Mouse (Mus musculus) common myeloid progenitor, adult 5-6 weeks (primary cell): ENCODE measurements around the gene Kcnj12. TPM values are rescaled to one million over a fixed set of nuclear protein-coding genes. Genes with fewer than 3 reads are reported as not detected.
A peak's percentile ranks its signal among the peaks of the same experiment; 100 is the strongest.

ENCODE experiments used
- ATAC-seq: replicated peaks from 2 replicates; pipeline ENCODE4 v1.8.0; 2016; ENCODE audit warnings: low read depth, mild to moderate bottlenecking, moderate TSS enrichment, inconsistent platforms; ENCODE audit not compliant: poor library complexity, severe bottlenecking
- total RNA-seq: library from RNA; stranded (forward); fragments of 200-1000, 187-1606 nt; gene quantifications from 2 replicates; pipeline ENCODE4 v1.2.3, GENCODE M21; 2017

The Kcnj12 gene
- total RNA-seq, 1 experiment from 2014 or later: not detected

GRCm38 (mm10) chr11:61043055-61043992, 21.0 kb downstream of the Kcnj12 start:
- peak; percentile 33; the same call in 1 of the 2 replicates for ATAC-seq

- no peak for ATAC-seq
These were observed 22.4 kb downstream of the Kcnj12 start for GRCm38 (mm10) chr11:61044741-61045140.

GRCm38 (mm10) chr11:61047441-61047840, 25.1 kb downstream of the Kcnj12 start:
- ATAC-seq: no peak

GRCm38 (mm10) chr11:61051151-61051550, 28.8 kb downstream of the Kcnj12 start:
- no peak for ATAC-seq

DNA sequence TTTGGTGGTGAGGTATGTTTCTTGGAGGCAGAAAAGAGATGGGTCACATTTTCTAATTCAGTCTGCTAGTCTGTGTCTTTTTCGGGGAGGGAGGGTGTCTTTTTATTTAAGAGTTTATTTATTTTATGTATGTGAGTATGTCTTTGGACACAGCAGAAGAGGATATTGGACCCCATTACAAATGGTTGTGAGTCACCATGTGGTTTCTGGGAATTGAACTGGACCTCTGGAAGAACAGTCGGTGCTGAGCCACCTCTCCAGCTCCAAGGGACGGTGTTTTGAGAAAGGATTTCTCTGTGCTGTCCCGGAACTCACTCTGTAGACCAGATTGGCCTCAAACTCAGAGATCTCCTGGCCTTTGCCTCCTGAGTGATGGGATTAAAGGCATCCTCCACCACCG, 34.5 kb downstream of the Kcnj12 start:
- no peak for ATAC-seq

DNA sequence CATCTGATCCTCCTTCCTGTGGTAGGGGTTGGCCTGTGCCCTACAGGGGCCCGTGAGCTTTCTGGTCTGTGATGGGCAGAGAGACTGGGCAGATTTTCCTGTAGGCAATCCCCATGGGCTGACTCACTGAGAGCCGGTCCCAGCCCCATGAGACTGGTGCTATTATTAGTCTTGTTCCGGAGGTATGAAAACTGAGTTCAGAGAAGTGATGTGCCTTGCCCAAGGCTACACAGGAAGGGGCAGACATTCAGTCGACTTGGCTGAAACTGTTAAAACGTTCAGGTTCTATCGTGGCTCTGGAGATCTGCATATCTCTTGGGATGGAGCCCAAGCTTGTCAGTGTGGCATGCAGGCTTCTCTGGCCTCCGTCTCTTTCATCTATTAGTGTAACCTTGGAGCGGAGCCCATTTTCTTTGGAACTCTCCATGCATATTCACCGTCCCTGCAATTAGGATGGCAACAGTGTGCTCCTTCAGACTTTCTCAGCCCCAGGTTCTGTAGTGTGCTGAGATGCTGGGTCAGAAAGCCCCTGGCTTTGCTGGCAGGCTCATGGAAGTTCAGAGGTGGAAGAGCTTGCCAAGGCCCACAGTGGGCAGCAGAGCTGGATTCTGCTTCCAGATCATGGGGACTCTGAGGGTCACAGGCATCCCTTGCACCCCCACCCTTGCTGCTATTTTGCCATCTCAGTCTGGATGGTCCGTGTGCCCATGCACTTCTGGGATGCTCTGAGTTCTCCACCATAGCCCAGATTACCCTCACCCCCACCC, 37.5 kb downstream of the Kcnj12 start:
- ATAC-seq: no peak

GRCm38 (mm10) chr11:61060634-61061033, 38.3 kb downstream of the Kcnj12 start:
- no peak for ATAC-seq

DNA sequence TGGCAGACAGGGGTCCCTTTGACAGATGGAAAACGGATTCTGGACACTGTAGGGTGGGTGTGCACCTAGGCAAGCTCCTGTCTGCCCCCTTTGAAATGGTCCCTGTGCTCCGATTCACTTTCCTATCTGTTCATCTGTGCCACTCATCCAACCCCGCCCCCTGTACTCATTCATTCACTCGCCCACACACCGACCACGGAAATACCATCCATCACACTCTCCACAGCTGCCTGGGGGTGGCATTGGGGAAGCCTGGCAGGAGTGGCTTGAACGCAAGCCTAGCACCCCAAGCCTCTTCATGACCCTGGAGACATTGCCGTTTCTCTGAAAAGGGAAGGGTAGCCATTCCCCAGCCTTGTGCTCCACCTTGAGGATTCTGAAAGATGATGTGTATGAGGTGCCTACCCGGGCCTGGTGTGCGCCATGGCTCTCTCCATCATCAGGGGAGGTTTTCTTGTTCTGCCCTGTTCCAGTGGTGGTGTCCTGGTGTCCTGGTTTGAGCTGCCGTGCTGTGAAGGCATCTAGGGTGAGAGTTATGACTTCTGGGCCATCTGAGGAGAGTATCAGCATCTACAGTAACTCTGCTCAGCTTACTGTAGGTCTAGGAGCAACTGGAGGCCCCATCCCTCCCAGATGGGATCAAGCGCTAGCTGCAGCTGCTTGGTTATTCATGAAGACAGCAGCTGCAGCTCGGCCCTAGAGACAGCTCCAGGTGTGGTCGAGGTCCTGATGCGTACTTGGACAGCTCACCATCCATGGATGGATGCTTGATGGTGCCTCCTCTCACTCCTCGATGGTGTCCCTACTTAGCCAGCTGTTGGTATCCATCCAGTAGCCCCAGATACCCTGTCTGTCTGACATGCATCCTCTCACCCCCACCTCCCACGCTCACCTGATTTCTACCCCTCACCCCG, 40.4 kb downstream of the Kcnj12 start:
- ATAC-seq: no peak

DNA sequence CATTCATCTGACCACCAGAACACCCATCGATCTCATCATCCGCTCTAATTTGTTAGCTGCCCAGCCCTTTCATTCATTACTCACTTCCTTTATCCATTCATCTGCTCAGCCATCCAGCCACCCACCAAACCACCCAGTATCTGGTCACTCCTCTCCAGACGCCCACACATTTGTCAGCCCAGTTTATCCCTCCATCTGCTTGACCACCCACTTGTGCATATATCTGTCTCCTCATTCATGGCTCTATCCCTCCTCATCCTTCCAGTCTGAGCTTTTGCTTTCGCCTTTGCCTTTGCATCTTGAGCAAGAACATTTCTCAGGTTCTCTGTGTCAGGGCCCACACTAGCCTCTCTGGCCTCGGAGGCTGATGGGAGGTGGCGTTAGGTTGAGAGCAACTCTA, 41.1 kb downstream of the Kcnj12 start:
- no peak for ATAC-seq

GRCm38 (mm10) chr11:61065620-61066019, 43.3 kb downstream of the Kcnj12 start:
- ATAC-seq: no peak

DNA sequence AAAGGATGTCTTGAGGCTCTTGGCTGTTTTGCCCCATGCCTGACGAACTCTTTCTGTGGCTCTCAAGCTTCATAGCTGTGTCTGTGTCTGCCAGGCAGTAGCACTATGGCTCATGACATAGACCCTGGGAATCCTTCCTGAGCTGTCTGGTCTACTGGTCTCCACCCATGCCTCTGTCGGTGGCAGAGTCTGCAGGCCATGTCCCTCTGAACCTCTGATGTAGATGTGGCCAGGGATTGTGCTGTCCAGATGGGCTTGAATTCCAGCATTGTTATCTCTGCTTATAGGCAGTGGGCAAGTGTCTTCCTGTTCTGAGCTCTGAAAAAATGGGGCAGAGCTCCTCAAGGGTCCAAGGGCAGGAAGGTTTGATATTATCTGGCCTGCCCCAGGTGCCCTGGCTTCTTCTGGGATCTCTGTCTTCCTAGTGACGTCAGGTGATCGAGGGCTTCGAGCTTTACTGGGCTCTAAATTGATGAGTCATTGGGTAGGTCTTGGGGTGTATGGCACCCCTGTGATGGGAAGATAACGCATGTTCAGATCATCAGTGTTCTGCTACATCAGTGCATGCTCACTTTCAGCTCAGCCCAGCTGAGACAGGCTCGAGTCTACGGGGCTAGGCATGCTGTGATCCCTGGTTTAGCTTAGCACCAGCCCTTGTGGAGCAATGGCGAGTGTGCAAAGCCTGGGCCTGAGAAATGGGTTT, 44.9 kb downstream of the Kcnj12 start:
- ATAC-seq: no peak

DNA sequence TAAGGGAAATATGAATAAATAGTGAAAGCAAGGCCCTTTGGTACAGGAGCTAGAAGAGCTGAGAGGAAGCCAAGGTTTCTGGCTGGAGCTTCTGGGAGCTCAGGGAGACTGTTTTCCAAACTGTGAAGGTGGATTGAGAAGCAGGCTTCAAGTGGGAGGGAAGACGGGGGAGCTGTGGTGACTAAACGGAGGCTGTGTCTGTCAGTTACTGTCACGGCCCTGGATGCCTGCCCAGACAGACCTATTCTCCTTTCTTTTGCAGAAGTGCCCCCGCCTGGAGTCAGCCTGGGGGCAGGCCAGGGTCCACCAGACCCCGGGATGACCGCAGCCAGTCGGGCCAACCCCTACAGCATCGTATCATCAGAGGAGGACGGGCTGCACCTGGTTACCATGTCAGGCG, 46.5 kb downstream of the Kcnj12 start:
- ATAC-seq: no peak

GRCm38 (mm10) chr11:61069645-61070044, 47.3 kb downstream of the Kcnj12 start:
- ATAC-seq: no peak

DNA sequence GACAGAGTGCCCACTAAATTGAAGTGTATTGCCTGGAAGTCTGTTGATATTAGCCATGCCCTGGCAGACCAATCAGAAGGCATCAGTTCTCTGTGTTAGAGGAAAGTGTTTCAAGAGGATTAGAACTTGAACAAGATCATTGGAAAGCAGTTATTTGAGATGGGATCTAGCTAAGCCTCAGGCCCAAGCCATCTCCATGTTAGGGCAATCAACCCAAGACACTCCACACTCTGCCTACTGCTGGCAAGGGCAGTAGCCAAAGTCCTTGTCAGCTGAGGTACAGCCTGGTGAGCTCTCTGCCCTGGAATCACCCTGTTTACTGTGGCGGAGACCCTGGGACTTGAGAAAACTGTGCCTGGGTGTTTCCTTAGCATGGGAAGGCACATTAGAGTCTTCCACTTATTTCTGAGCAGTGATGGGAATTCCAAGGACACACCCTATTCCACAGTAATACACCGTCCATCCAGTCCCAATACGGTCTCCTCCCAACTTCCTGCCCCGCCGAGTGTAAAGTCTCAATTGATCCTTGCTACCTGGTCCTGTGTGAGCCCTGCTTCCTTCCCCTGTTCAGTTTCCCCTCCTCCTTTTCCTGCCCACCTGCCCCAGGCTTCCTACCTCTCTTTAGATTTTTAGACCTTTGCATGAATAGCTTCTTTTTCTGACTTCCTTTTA, 52.4 kb downstream of the Kcnj12 start:
- no peak for ATAC-seq

DNA sequence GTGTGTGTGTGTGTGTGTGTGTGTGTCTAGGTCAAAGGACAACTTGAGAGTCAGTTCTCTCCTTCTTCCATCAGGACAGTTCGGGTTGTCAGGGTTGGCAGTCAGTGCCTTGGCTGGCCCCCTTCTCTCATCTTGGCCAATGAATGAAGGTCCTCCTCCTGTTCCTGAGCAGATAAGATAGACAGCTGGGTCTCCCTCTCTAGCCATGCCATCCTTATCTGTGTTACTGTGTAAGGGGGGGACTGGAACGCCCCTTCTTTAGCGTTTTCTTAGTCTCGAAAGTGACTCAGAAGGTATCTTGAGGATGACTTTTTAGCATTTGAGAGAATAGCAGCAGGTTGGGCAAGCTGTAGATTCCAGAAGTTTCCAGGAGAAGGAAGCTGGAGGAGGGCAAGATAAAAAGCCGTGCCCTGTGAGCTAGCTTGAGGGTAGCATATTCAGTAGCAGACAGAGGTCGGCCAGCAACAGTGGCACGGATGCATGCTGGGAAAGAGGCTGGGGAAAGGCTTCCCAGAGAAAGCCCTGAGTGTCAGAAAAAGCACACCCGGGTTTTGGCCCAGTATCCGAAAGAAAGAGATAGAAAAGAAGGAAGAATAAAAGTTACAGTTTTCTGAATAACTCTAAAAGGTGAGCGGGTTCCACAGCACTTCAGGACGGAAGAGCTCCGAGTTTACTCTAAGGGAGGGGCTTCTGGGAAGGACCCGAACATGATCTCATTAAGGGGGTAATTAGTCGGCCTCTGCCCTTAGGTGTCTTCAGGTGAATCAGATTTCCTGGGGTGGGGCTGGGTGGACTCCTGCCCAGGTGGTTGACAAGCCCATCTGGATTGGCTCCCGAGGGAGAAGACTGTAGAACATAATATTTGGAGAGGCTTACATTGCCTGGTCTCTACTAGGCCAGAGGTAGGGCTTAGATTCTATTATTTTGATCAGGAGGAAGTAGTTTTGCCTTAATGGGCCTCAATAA, 53.3 kb downstream of the Kcnj12 start:
- ATAC-seq: peak; percentile 76; the same call in 1 of the 2 replicates

DNA sequence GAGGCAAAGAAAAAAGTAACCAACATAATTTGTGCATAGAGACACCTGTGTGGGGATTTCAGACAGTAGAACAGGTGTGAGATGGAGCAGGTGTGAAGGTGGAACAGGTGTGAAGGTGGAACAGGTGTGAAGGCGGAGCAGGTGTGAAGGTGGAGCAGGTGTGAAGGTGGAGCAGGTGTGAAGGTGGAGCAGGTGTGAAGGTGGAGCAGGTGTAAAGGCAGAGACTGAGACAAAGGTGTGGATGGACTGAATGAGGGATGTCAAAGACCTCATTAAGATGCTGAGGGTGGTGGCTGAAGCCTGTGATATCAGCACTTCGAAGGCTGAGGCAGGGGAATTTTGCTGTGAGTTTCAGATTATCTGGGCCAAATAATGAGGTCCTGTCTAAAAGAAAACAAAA, 59.3 kb downstream of the Kcnj12 start:
- ATAC-seq: no peak

- ATAC-seq: no peak
These were observed 67.8 kb downstream of the Kcnj12 start for GRCm38 (mm10) chr11:61090195-61090594.

DNA sequence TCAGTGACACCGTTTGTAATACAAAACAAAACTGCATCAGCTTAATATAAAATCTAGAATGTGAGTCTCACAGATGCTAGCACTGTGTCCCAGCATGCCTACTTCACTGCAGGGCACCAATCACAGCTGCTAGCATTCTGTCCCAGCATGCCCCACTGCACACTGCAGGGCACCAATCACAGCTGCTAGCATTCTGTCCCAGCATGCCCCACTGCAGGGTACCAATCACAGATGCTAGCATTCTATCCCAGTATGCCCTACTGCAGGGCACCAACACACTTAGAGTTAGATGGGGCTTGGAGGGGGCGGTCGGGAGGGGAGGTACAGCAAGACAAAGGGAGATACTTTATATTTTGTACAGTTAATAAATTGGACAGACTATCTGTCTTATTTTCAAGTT, 68.8 kb downstream of the Kcnj12 start:
- ATAC-seq: no peak
